Mouse (Mus musculus): ENCODE data around the gene Mdp1. TPM values are rescaled to one million over a fixed set of nuclear protein-coding genes. Genes with fewer than 3 reads are reported as not detected.

The Mdp1 gene
- polyA plus RNA-seq, 1 experiment from 2014 or later, result 64.0 TPM

GRCm38 (mm10) chr14:55681160-55682117 lies 21.1 kb upstream of the Mdp1 start, which contains the start of gene Tinf2:
TSS of gene Tinf2 (minus strand) at chr14:55681820.
- no peaks in the 10 kb centered on the region for H3K9me3 ChIP-seq (ENCODE audit: control insufficient read depth, low read length)

GRCm38 (mm10) chr14:55677615-55678014 lies 17.3 kb upstream of the Mdp1 start:
- no peaks in the 10 kb centered on the region for H3K9me3 ChIP-seq (ENCODE audit: control insufficient read depth, low read length)
- no peak for ATAC-seq (ENCODE audit: insufficient number of reproducible peaks, low FRiP score, low TSS enrichment, low read depth)
- WGBS, result 90% methylated on average over 4 of the region's 4 CpGs
- peaks cover 18% of the 10 kb centered on the region for H3K36me3 ChIP-seq (ENCODE audit: control insufficient read depth, insufficient read depth, low read length)
- no peak for DNase-seq (ENCODE audit: low spot score)
- no peaks in the 10 kb centered on the region for H3K27me3 ChIP-seq (ENCODE audit: control insufficient read depth, insufficient read depth, low read length)
- H3K4me1 ChIP-seq (ENCODE audit: control insufficient read depth, insufficient read depth, low read length), result no peaks in the 10 kb centered on the region
- H3K9ac ChIP-seq (ENCODE audit: low read length), result no peak overlapping the region
- no peak overlapping the region for H3K4me2 ChIP-seq (ENCODE audit: low read depth, severe bottlenecking)
- H3K27ac ChIP-seq (replicated peaks; ENCODE audit: low read depth, low read length), result no peak overlapping the region
- H3K4me3 ChIP-seq (ENCODE audit: low read depth, low read length), result no peak overlapping the region

More at GRCm38 (mm10) chr14:55681160-55682117, 21.1 kb upstream of the Mdp1 start, which contains the start of gene Tinf2:
- Histone ChIP-seq H3K4me1 (ENCODE audit: control insufficient read depth, insufficient read depth, low read length) (no peaks in the 10 kb centered on the region), H3K36me3 (ENCODE audit: control insufficient read depth, insufficient read depth, low read length) (peaks cover 14% of the 10 kb centered on the region), H3K9ac (ENCODE audit: low read length) (peak within 1 kb of the TSS; percentile 64), H3K27me3 (ENCODE audit: control insufficient read depth, insufficient read depth, low read length) (no peaks in the 10 kb centered on the region), H3K4me2 (ENCODE audit: low read depth, severe bottlenecking) (peak within 1 kb of the TSS; percentile 76), H3K27ac (replicated peaks; ENCODE audit: low read depth, low read length) (peak within 1 kb of the TSS; percentile 44), H3K4me3 (ENCODE audit: low read depth, low read length) (peak within 1 kb of the TSS; percentile 66)
- under 1% methylated on average over 65 of the region's 66 CpGs for WGBS
- peak; percentile 97 for ATAC-seq (ENCODE audit: insufficient number of reproducible peaks, low FRiP score, low TSS enrichment, low read depth)
- DNase-seq (ENCODE audit: low spot score), result peak; percentile 99

DNA sequence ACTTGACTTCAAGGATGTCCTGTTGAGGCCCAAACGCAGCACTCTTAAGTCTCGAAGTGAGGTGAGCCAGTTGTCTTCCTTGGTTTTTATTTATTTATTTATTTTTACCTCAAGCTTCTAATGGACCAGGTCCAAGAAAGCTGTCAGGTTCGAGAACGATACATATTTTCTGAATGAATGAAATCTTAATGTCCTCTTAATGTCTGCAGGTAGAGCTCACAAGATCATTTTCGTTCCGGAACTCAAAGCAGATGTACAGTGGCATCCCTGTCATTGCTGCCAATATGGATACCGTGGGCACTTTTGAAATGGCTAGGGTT lies 12.4 kb upstream of the Mdp1 start:
- no peak overlapping the region for H3K27ac ChIP-seq (replicated peaks; ENCODE audit: low read depth, low read length)
- 78% methylated on average over 7 of the region's 7 CpGs for WGBS

GRCm38 (mm10) chr14:55671833-55672740 lies 11.8 kb upstream of the Mdp1 start, which contains the start of the genes Gmpr2 and Nedd8:
TSS of gene Gmpr2 (plus strand) at chr14:55671941.
TSS of gene Nedd8 (minus strand) at chr14:55672124.
- Histone ChIP-seq H3K4me1 (ENCODE audit: control insufficient read depth, insufficient read depth, low read length) (no peaks in the 10 kb centered on the region), H3K36me3 (ENCODE audit: control insufficient read depth, insufficient read depth, low read length) (peaks cover 6% of the 10 kb centered on the region; the same call in 1 of the 2 replicates), H3K4me2 (ENCODE audit: low read depth, severe bottlenecking) (peak within 1 kb of the TSS; percentile 86), H3K4me3 (ENCODE audit: low read depth, low read length) (peak within 1 kb of the TSS; percentile 83), H3K27ac (replicated peaks; ENCODE audit: low read depth, low read length) (peak within 1 kb of the TSS; percentile 60; the same call in 1 of the 2 replicates), H3K9ac (ENCODE audit: low read length) (peak within 1 kb of the TSS; percentile 72), H3K27me3 (ENCODE audit: control insufficient read depth, insufficient read depth, low read length) (no peaks in the 10 kb centered on the region), H3K9me3 (ENCODE audit: control insufficient read depth, low read length) (no peaks in the 10 kb centered on the region)
- 1% methylated on average over 38 of the region's 38 CpGs for WGBS
- DNase-seq (ENCODE audit: low spot score) (peak; percentile 89), ATAC-seq (ENCODE audit: insufficient number of reproducible peaks, low FRiP score, low TSS enrichment, low read depth) (peak; percentile 96)

More for the DNA sequence above, 12.4 kb upstream of the Mdp1 start:
- H3K9me3 ChIP-seq (ENCODE audit: control insufficient read depth, low read length), result no peaks in the 10 kb centered on the region
- DNase-seq (ENCODE audit: low spot score) (no peak), ATAC-seq (ENCODE audit: insufficient number of reproducible peaks, low FRiP score, low TSS enrichment, low read depth) (no peak)
- no peaks in the 10 kb centered on the region for H3K27me3 ChIP-seq (ENCODE audit: control insufficient read depth, insufficient read depth, low read length)
- H3K9ac ChIP-seq (ENCODE audit: low read length), result no peak overlapping the region; the same call in 1 of the 2 replicates
- H3K4me1 ChIP-seq (ENCODE audit: control insufficient read depth, insufficient read depth, low read length), result no peaks in the 10 kb centered on the region
- peak overlapping the region; percentile 86 for H3K4me2 ChIP-seq (ENCODE audit: low read depth, severe bottlenecking)
- peak overlapping the region; percentile 83 for H3K4me3 ChIP-seq (ENCODE audit: low read depth, low read length)
- H3K36me3 ChIP-seq (ENCODE audit: control insufficient read depth, insufficient read depth, low read length), result peaks cover 6% of the 10 kb centered on the region; the same call in 1 of the 2 replicates

GRCm38 (mm10) chr14:55671486-55671832 lies 11.2 kb upstream of the Mdp1 start:
- peak overlapping the region; percentile 86 for H3K4me2 ChIP-seq (ENCODE audit: low read depth, severe bottlenecking)
- 0 out of 2 replicates have a peak, but pooled peaks cover 4% of the 10 kb centered on the region for H3K36me3 ChIP-seq (ENCODE audit: control insufficient read depth, insufficient read depth, low read length)
- ATAC-seq (ENCODE audit: insufficient number of reproducible peaks, low FRiP score, low TSS enrichment, low read depth), result peak; percentile 36; the same call in 1 of the 2 replicates
- 0% methylated on average over 12 of the region's 12 CpGs for WGBS
- peak overlapping the region; percentile 60; the same call in 1 of the 2 replicates for H3K27ac ChIP-seq (replicated peaks; ENCODE audit: low read depth, low read length)
- peak overlapping the region; percentile 83 for H3K4me3 ChIP-seq (ENCODE audit: low read depth, low read length)
- H3K9ac ChIP-seq (ENCODE audit: low read length), result peak overlapping the region; percentile 72
- no peaks in the 10 kb centered on the region for H3K9me3 ChIP-seq (ENCODE audit: control insufficient read depth, low read length)
- H3K4me1 ChIP-seq (ENCODE audit: control insufficient read depth, insufficient read depth, low read length), result no peaks in the 10 kb centered on the region
- DNase-seq (ENCODE audit: low spot score), result no peak
- no peaks in the 10 kb centered on the region for H3K27me3 ChIP-seq (ENCODE audit: control insufficient read depth, insufficient read depth, low read length)

GRCm38 (mm10) chr14:55660636-55661035 lies 328 bp upstream of the Mdp1 start:
- Histone ChIP-seq H3K4me2 (ENCODE audit: low read depth, severe bottlenecking) (peak overlapping the region; percentile 45; the same call in 1 of the 2 replicates), H3K4me3 (ENCODE audit: low read depth, low read length) (no peak overlapping the region; the same call in none of the 2 replicates), H3K9me3 (ENCODE audit: control insufficient read depth, low read length) (no peaks in the 10 kb centered on the region), H3K4me1 (ENCODE audit: control insufficient read depth, insufficient read depth, low read length) (0 out of 2 replicates have a peak, but pooled peaks cover 3% of the 10 kb centered on the region), H3K27ac (replicated peaks; ENCODE audit: low read depth, low read length) (no peak overlapping the region), H3K9ac (ENCODE audit: low read length) (peak overlapping the region; percentile 81), H3K36me3 (ENCODE audit: control insufficient read depth, insufficient read depth, low read length) (peaks cover 5% of the 10 kb centered on the region), H3K27me3 (ENCODE audit: control insufficient read depth, insufficient read depth, low read length) (no peaks in the 10 kb centered on the region)
- ATAC-seq (ENCODE audit: insufficient number of reproducible peaks, low FRiP score, low TSS enrichment, low read depth) (no peak), DNase-seq (ENCODE audit: low spot score) (no peak)
- 57% methylated on average over 2 of the region's 2 CpGs for WGBS

GRCm38 (mm10) chr14:55658011-55658410 lies 2.3 kb downstream of the Mdp1 start:
- no peak overlapping the region for H3K9ac ChIP-seq (ENCODE audit: low read length)
- no peak for ATAC-seq (ENCODE audit: insufficient number of reproducible peaks, low FRiP score, low TSS enrichment, low read depth)
- no peak for DNase-seq (ENCODE audit: low spot score)
- no peaks in the 10 kb centered on the region for H3K27me3 ChIP-seq (ENCODE audit: control insufficient read depth, insufficient read depth, low read length)
- no peak overlapping the region for H3K4me3 ChIP-seq (ENCODE audit: low read depth, low read length)
- no peaks in the 10 kb centered on the region for H3K9me3 ChIP-seq (ENCODE audit: control insufficient read depth, low read length)
- WGBS, result 93% methylated on average over 5 of the region's 5 CpGs
- H3K27ac ChIP-seq (replicated peaks; ENCODE audit: low read depth, low read length), result no peak overlapping the region
- no peak overlapping the region for H3K4me2 ChIP-seq (ENCODE audit: low read depth, severe bottlenecking)
- H3K4me1 ChIP-seq (ENCODE audit: control insufficient read depth, insufficient read depth, low read length), result 0 out of 2 replicates have a peak, but pooled peaks cover 3% of the 10 kb centered on the region
- H3K36me3 ChIP-seq (ENCODE audit: control insufficient read depth, insufficient read depth, low read length), result peaks cover 5% of the 10 kb centered on the region

GRCm38 (mm10) chr14:55656935-55657334 lies 3.4 kb downstream of the Mdp1 start:
- Histone ChIP-seq H3K4me2 (ENCODE audit: low read depth, severe bottlenecking) (no peak overlapping the region), H3K4me1 (ENCODE audit: control insufficient read depth, insufficient read depth, low read length) (0 out of 2 replicates have a peak, but pooled peaks cover 3% of the 10 kb centered on the region), H3K36me3 (ENCODE audit: control insufficient read depth, insufficient read depth, low read length) (peaks cover 2% of the 10 kb centered on the region; the same call in 1 of the 2 replicates), H3K9me3 (ENCODE audit: control insufficient read depth, low read length) (no peaks in the 10 kb centered on the region), H3K9ac (ENCODE audit: low read length) (no peak overlapping the region), H3K4me3 (ENCODE audit: low read depth, low read length) (no peak overlapping the region), H3K27me3 (ENCODE audit: control insufficient read depth, insufficient read depth, low read length) (no peaks in the 10 kb centered on the region), H3K27ac (replicated peaks; ENCODE audit: low read depth, low read length) (no peak overlapping the region)
- WGBS, result 90% methylated on average over 3 of the region's 3 CpGs
- DNase-seq (ENCODE audit: low spot score) (no peak), ATAC-seq (ENCODE audit: insufficient number of reproducible peaks, low FRiP score, low TSS enrichment, low read depth) (no peak)

Data from limb, embryonic 11.5 days (tissue).